Mouse (Mus musculus) midbrain, embryonic 15.5 days (tissue): ENCODE data around the gene Mavs. TPM values are rescaled to one million over a fixed set of nuclear protein-coding genes. Genes with fewer than 3 reads are reported as not detected.
A peak's percentile ranks its signal among the peaks of the same experiment; 100 is the strongest.
"Not testable (repeated sequence)": the region's sequence is repeated elsewhere in the genome, so short reads cannot be mapped to it uniquely, and the experiment has no call there.

Experiments used
- ATAC-seq: fragments of 200-750 bp; cut with Nextera tagmentation; replicated peaks from 2 replicates; pipeline ENCODE4 v1.8.0; 2017; ENCODE audit warnings: moderate TSS enrichment
- H3K27ac ChIP-seq: fragments of 300-500 bp; sonication (generic); 2 replicates; pipeline ENCODE4 v1.5.1; 2015; ENCODE audit warnings: mild to moderate bottlenecking, inconsistent platforms
- H3K27me3 ChIP-seq: fragments of 300-500 bp; sonication (generic); replicated peaks from 2 replicates; pipeline ENCODE4 v1.6.1; 2015; ENCODE audit warnings: inconsistent platforms
- H3K36me3 ChIP-seq: fragments of 300-500 bp; sonication (generic); replicated peaks from 2 replicates; pipeline ENCODE4 v1.6.1; 2015; ENCODE audit warnings: inconsistent platforms
- H3K4me1 ChIP-seq: fragments of 300-500 bp; sonication (generic); 2 replicates; pipeline ENCODE4 v1.6.1; 2015; ENCODE audit warnings: inconsistent platforms
- H3K4me2 ChIP-seq: fragments of 300-500 bp; sonication (generic); 2 replicates; pipeline ENCODE4 v1.6.1; 2015; ENCODE audit warnings: inconsistent platforms, mild to moderate bottlenecking, moderate library complexity
- H3K4me3 ChIP-seq: fragments of 300-500 bp; sonication (generic); 2 replicates; pipeline ENCODE4 v1.5.1; 2015; ENCODE audit warnings: mild to moderate bottlenecking, inconsistent platforms
- H3K9ac ChIP-seq: fragments of 300-500 bp; sonication (generic); 2 replicates; pipeline ENCODE4 v1.6.1; 2015; ENCODE audit warnings: mild to moderate bottlenecking, inconsistent platforms
- H3K9me3 ChIP-seq: fragments of 300-500 bp; sonication (generic); 2 replicates; pipeline ENCODE4 v1.6.1; 2016; ENCODE audit warnings: inconsistent platforms
- WGBS: fragments of 180-500 bp; shearing (Covaris S2); methylation state at CpG from one replicate; pipeline ENCODE4 v1.1.7; 2015; ENCODE audit warnings: mixed read lengths; 5-methylcytosine and 5-hydroxymethylcytosine counted together
- polyA plus RNA-seq: library from polyadenylated mRNA; unstranded; fragments of >200 nt; fragmentation: Nextera tagmentation; extraction: Ambion mirVana; gene quantifications from 2 replicates; pipeline ENCODE4 v1.2.1, GENCODE M21; 2015

Mavs gene
- polyA plus RNA-seq, 1 experiment from 2014 or later: 5.7 TPM

GRCm38 (mm10) chr2:131220030-131220429, 13.8 kb upstream of the Mavs start:
- no peak overlapping the region for H3K27ac ChIP-seq
- no peak overlapping the region for H3K4me3 ChIP-seq
- no peak overlapping the region for H3K4me2 ChIP-seq
- no peak overlapping the region for H3K9ac ChIP-seq
- no peak for ATAC-seq
- no peaks in the 10 kb centered on the region for H3K9me3 ChIP-seq
- no peaks in the 10 kb centered on the region for H3K27me3 ChIP-seq
- H3K36me3 ChIP-seq: no peaks in the 10 kb centered on the region
- no peaks in the 10 kb centered on the region for H3K4me1 ChIP-seq
- WGBS: 82% methylated on average over 4 of the region's 4 CpGs

- 84% methylated on average over 3 of the region's 3 CpGs for WGBS
Measured at GRCm38 (mm10) chr2:131221853-131222515, 11.9 kb upstream of the Mavs start.

GRCm38 (mm10) chr2:131222562-131222961, 11.3 kb upstream of the Mavs start:
- H3K4me2 ChIP-seq: no peak overlapping the region

More at GRCm38 (mm10) chr2:131221853-131222515, 11.9 kb upstream of the Mavs start:
- no peak for ATAC-seq
- Histone ChIP-seq H3K4me1 (no peaks in the 10 kb centered on the region), H3K9me3 (no peaks in the 10 kb centered on the region), H3K36me3 (no peaks in the 10 kb centered on the region), H3K4me2 (no peak overlapping the region), H3K27me3 (no peaks in the 10 kb centered on the region), H3K4me3 (no peak overlapping the region), H3K9ac (no peak overlapping the region), H3K27ac (no peak overlapping the region)

GRCm38 (mm10) chr2:131223569-131223968, 10.3 kb upstream of the Mavs start:
- WGBS: 76% methylated on average over 1 of the region's 1 CpGs
- Histone ChIP-seq H3K27me3 (no peaks in the 10 kb centered on the region), H3K4me1 (no peaks in the 10 kb centered on the region), H3K4me2 (no peak overlapping the region), H3K9ac (no peak overlapping the region), H3K4me3 (no peak overlapping the region), H3K27ac (no peak overlapping the region), H3K9me3 (no peaks in the 10 kb centered on the region), H3K36me3 (no peaks in the 10 kb centered on the region)
- ATAC-seq: no peak

More at GRCm38 (mm10) chr2:131222562-131222961, 11.3 kb upstream of the Mavs start:
- no peak for ATAC-seq
- no peaks in the 10 kb centered on the region for H3K36me3 ChIP-seq
- H3K27me3 ChIP-seq: no peaks in the 10 kb centered on the region
- H3K4me3 ChIP-seq: no peak overlapping the region
- WGBS: 57% methylated on average over 5 of the region's 5 CpGs
- no peaks in the 10 kb centered on the region for H3K4me1 ChIP-seq
- H3K27ac ChIP-seq: no peak overlapping the region
- no peak overlapping the region for H3K9ac ChIP-seq
- H3K9me3 ChIP-seq: no peaks in the 10 kb centered on the region

- H3K9me3 ChIP-seq: no peaks in the 10 kb centered on the region
- no peak overlapping the region for H3K27ac ChIP-seq
- H3K4me2 ChIP-seq: no peak overlapping the region
- H3K9ac ChIP-seq: no peak overlapping the region
- WGBS: 76% methylated on average over 6 of the region's 6 CpGs
- no peaks in the 10 kb centered on the region for H3K27me3 ChIP-seq
- no peak overlapping the region for H3K4me3 ChIP-seq
- ATAC-seq: no peak
- H3K4me1 ChIP-seq: no peaks in the 10 kb centered on the region
- no peaks in the 10 kb centered on the region for H3K36me3 ChIP-seq
Measured at GRCm38 (mm10) chr2:131225178-131225577, 8.7 kb upstream of the Mavs start.

GRCm38 (mm10) chr2:131226669-131227068, 7.2 kb upstream of the Mavs start:
- not testable (repeated sequence) for ATAC-seq, H3K4me1 ChIP-seq, H3K27me3 ChIP-seq, H3K36me3 ChIP-seq, H3K4me2 ChIP-seq, H3K9me3 ChIP-seq, H3K9ac ChIP-seq, H3K4me3 ChIP-seq, H3K27ac ChIP-seq
- 92% methylated on average over 2 of the region's 2 CpGs for whole genome bisulfite sequencing

GRCm38 (mm10) chr2:131227243-131227642, 6.6 kb upstream of the Mavs start:
- no peaks in the 10 kb centered on the region for H3K36me3 ChIP-seq
- no peak for ATAC-seq
- WGBS: 92% methylated on average over 3 of the region's 3 CpGs
- no peak overlapping the region for H3K4me2 ChIP-seq
- no peaks in the 10 kb centered on the region for H3K27me3 ChIP-seq
- H3K4me1 ChIP-seq: no peaks in the 10 kb centered on the region
- H3K9ac ChIP-seq: no peak overlapping the region
- no peaks in the 10 kb centered on the region for H3K9me3 ChIP-seq
- H3K27ac ChIP-seq: no peak overlapping the region
- H3K4me3 ChIP-seq: no peak overlapping the region

GRCm38 (mm10) chr2:131232558-131232957, 1.3 kb upstream of the Mavs start:
- no peak overlapping the region for H3K4me2 ChIP-seq
- H3K4me3 ChIP-seq: no peak overlapping the region
- no peak for ATAC-seq
- H3K27ac ChIP-seq: no peak overlapping the region
- WGBS: 88% methylated on average over 2 of the region's 2 CpGs
- no peaks in the 10 kb centered on the region for H3K36me3 ChIP-seq
- H3K9ac ChIP-seq: no peak overlapping the region
- no peaks in the 10 kb centered on the region for H3K9me3 ChIP-seq
- no peaks in the 10 kb centered on the region for H3K27me3 ChIP-seq
- H3K4me1 ChIP-seq: peaks cover 10% of the 10 kb centered on the region

- H3K4me1 ChIP-seq: peaks cover 10% of the 10 kb centered on the region
- 0 out of 2 replicates have a peak overlapping the region, but pooled peaks have one; percentile 15 for H3K27ac ChIP-seq
- no peaks in the 10 kb centered on the region for H3K36me3 ChIP-seq
- H3K4me3 ChIP-seq: peak overlapping the region; percentile 49
- no peaks in the 10 kb centered on the region for H3K27me3 ChIP-seq
- H3K9me3 ChIP-seq: no peaks in the 10 kb centered on the region
- peak overlapping the region; percentile 95 for H3K4me2 ChIP-seq
- H3K9ac ChIP-seq: peak overlapping the region; percentile 47
- WGBS: 10% methylated on average over 28 of the region's 28 CpGs
- peak; percentile 45 for ATAC-seq
Measured at GRCm38 (mm10) chr2:131234127-131234650, 326 bp downstream of the Mavs start.

- Histone ChIP-seq H3K27ac (no peak overlapping the region), H3K36me3 (no peaks in the 10 kb centered on the region), H3K9ac (no peak overlapping the region), H3K27me3 (no peaks in the 10 kb centered on the region), H3K9me3 (no peaks in the 10 kb centered on the region), H3K4me3 (no peak overlapping the region), H3K4me2 (0 out of 2 replicates have a peak overlapping the region, but pooled peaks have one; percentile 95), H3K4me1 (peaks cover 10% of the 10 kb centered on the region)
- 86% methylated on average over 7 of the region's 7 CpGs for WGBS
- no peak for ATAC-seq
Measured at GRCm38 (mm10) chr2:131234970-131235635, 1.2 kb downstream of the Mavs start.

GRCm38 (mm10) chr2:131242180-131242579, 8.3 kb downstream of the Mavs start:
- Histone ChIP-seq H3K4me2 (no peak overlapping the region), H3K9ac (no peak overlapping the region), H3K27ac (no peak overlapping the region), H3K36me3 (0 out of 2 replicates have a peak, but pooled peaks cover 5% of the 10 kb centered on the region), H3K4me3 (no peak overlapping the region), H3K4me1 (no peaks in the 10 kb centered on the region), H3K27me3 (no peaks in the 10 kb centered on the region), H3K9me3 (no peaks in the 10 kb centered on the region)
- ATAC-seq: no peak

- Histone ChIP-seq H3K9ac (no peak overlapping the region), H3K9me3 (no peaks in the 10 kb centered on the region), H3K4me3 (no peak overlapping the region), H3K4me1 (no peaks in the 10 kb centered on the region), H3K36me3 (0 out of 2 replicates have a peak, but pooled peaks cover 5% of the 10 kb centered on the region), H3K27me3 (no peaks in the 10 kb centered on the region), H3K4me2 (no peak overlapping the region), H3K27ac (no peak overlapping the region)
- ATAC-seq: no peak
- WGBS: 92% methylated on average over 7 of the region's 7 CpGs
Measured at GRCm38 (mm10) chr2:131242929-131243328, 9.1 kb downstream of the Mavs start.
